In the genomic region with DNA sequence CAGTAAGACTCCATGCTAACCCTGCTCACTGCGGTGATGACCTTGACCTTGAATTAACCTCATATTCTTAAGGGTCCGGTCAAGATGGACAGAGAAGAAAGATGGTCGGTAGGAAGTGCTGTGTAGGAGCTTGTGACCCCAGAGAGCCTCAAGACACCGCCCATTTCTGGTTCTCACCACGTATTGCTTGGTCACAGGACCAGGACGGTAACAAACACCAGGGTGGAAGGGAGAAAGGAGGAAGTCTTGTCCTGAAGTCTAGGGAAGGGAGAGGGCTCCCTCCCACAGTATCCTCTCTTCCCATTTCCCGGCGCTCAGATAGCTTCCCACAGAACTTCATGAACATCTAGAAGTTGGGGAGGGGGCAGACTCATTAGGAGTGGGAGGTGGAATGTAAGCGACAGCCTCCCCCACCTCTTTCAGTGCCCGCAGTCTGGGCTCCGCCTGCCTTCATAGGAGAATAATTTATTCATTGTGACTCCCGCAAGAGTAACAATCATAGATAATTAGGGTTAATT, we compare ENCODE assay signal across 10 mouse cellular contexts. TPM values are rescaled to one million over a fixed set of nuclear protein-coding genes. Genes with fewer than 3 reads are reported as not detected.
DNase-seq lines count a peak whose midpoint lies in the region; ATAC-seq lines count a peak whose summit lies in the region.
"Had no signal": no experiment of that assay in that cellular context is flagged by ENCODE, and none has a peak within 500 bp of the region (broad histone marks: within the 10 kb centered on the region; RNA-seq: fewer than 3 reads in every experiment).

No protein-coding gene starts in this region.

- peaks cover 46% of the 10 kb centered on the region for H3K27me3 ChIP-seq in heart, embryonic 14.5 days (ENCODE audit: control insufficient read depth, insufficient read depth, low read length)
- peaks cover 29% of the 10 kb centered on the region for H3K27me3 ChIP-seq in hindbrain, embryonic 11.5 days (ENCODE audit: control insufficient read depth, insufficient read depth, low read length)
- H3K27me3 ChIP-seq in midbrain, embryonic 13.5 days = peaks cover 78% of the 10 kb centered on the region
- H3K27me3 ChIP-seq: CH12.LX had no signal

- no peaks in the 10 kb centered on the region for H3K9me3 ChIP-seq in heart, embryonic 14.5 days (ENCODE audit: control insufficient read depth, low read length)
- H3K9me3 ChIP-seq in hindbrain, embryonic 11.5 days (ENCODE audit: control insufficient read depth, low read length) = no peaks in the 10 kb centered on the region
- H3K9me3 ChIP-seq in midbrain, embryonic 13.5 days = no peaks in the 10 kb centered on the region

- no peaks in the 10 kb centered on the region for H3K36me3 ChIP-seq in heart, embryonic 14.5 days (ENCODE audit: control insufficient read depth, insufficient read depth, low read length)
- H3K36me3 ChIP-seq in hindbrain, embryonic 11.5 days (ENCODE audit: control insufficient read depth, insufficient read depth, low read length) = no peaks in the 10 kb centered on the region
- no peaks in the 10 kb centered on the region for H3K36me3 ChIP-seq in midbrain, embryonic 13.5 days

- H3K27ac ChIP-seq in heart, embryonic 14.5 days (replicated peaks in 1 of 2; ENCODE audit: control insufficient read depth in 1 of 2, insufficient read depth in 1 of 2, low read depth in 2 of 2, low read length in 2 of 2) = no peak overlapping the region
- H3K27ac ChIP-seq in hindbrain, embryonic 11.5 days (ENCODE audit: low read depth, low read length) = no peak overlapping the region
- no peak overlapping the region for H3K27ac ChIP-seq in midbrain, embryonic 13.5 days

- intact Hi-C loops in heart, postnatal 14 days (cut with DNase I) = no loop called here
- intact Hi-C loops in gastrocnemius, postnatal 14 days (cut with DNase I; ENCODE audit: low total_unique reads) = no loop called here

- ATAC-seq in heart, embryonic 14.5 days (ENCODE audit: insufficient number of reproducible peaks, insufficient read depth, low FRiP score, low read depth) = no peak
- no peak for ATAC-seq in hindbrain, embryonic 11.5 days (ENCODE audit: low FRiP score)
- ATAC-seq in midbrain, embryonic 13.5 days = no peak

- peak overlapping the region; percentile 51 for H3K4me3 ChIP-seq in heart, embryonic 14.5 days (ENCODE audit: control insufficient read depth in 1 of 2, insufficient read depth in 1 of 2, low read depth in 1 of 2, low read length in 2 of 2)
- peak overlapping the region; percentile 44 for H3K4me3 ChIP-seq in hindbrain, embryonic 11.5 days (ENCODE audit: low read depth, low read length)
- H3K4me3 ChIP-seq in midbrain, embryonic 13.5 days (replicated peaks) = peak overlapping the region; percentile 51
- H3K4me3 ChIP-seq: erythroblast, embryonic 14.5 days had no signal

- peak overlapping the region; percentile 64 for H3K9ac ChIP-seq in heart, embryonic 14.5 days (ENCODE audit: low read length)
- no peak overlapping the region for H3K9ac ChIP-seq in hindbrain, embryonic 11.5 days (ENCODE audit: low read depth, low read length)
- H3K9ac ChIP-seq in midbrain, embryonic 13.5 days (replicated peaks) = peak overlapping the region; percentile 67; the same call in 1 of the 2 replicates

- H3K4me2 ChIP-seq in heart, embryonic 14.5 days (ENCODE audit: low read length) = peak overlapping the region; percentile 84
- peak overlapping the region; percentile 61 for H3K4me2 ChIP-seq in hindbrain, embryonic 11.5 days (replicated peaks; ENCODE audit: low read depth, low read length)
- peak overlapping the region; percentile 69 for H3K4me2 ChIP-seq in midbrain, embryonic 13.5 days (replicated peaks)

- H3K4me1 ChIP-seq in heart, embryonic 14.5 days (ENCODE audit: control insufficient read depth in 2 of 2, insufficient read depth in 2 of 2, low read length in 2 of 2) = peaks cover 7 to 23% of the 10 kb centered on the region in 2 experiments
- peaks cover 7% of the 10 kb centered on the region; the same call in 1 of the 2 replicates for H3K4me1 ChIP-seq in hindbrain, embryonic 11.5 days (replicated peaks; ENCODE audit: control insufficient read depth, insufficient read depth, low read length)
- peaks cover 27% of the 10 kb centered on the region for H3K4me1 ChIP-seq in midbrain, embryonic 13.5 days (replicated peaks)

- DNase-seq in heart, postnatal 14 days = no peak
- peak; percentile 67 for DNase-seq in ZHBTc4 (ENCODE audit: low read depth, low spot score)
- DNase-seq in hindbrain, embryonic 11.5 days (ENCODE audit: low spot score) = peak; percentile 30
- no peak for DNase-seq in thymus, postnatal 14 days
- no peak for DNase-seq in gastrocnemius, postnatal 14 days
- no peak for DNase-seq in adipocyte (ENCODE audit: low spot score)

- WGBS in heart, embryonic 14.5 days = 9% methylated on average over 12 of the region's 12 CpGs
- WGBS in hindbrain, embryonic 11.5 days = 5% methylated on average over 12 of the region's 12 CpGs
- WGBS in midbrain, embryonic 13.5 days = 7% methylated on average over 12 of the region's 12 CpGs

RNA-seq across cellular contexts. Expression of gene Stac2, which starts 1.6 kb away (rescaled TPM):
- polyA plus RNA-seq in heart, embryonic 14.5 days (2014; fragmentation: Nextera tagmentation; extraction: Ambion mirVana) = 0.59 and 0.78 TPM in 2 replicates
- under 1 TPM; 0.27 to 0.43 TPM for total RNA-seq in heart, postnatal 14 days (2021)
- 1.4 and 1.8 TPM in 2 replicates for polyA plus RNA-seq in hindbrain, embryonic 11.5 days (2014; fragmentation: Nextera tagmentation; extraction: Ambion mirVana)
- polyA plus RNA-seq in midbrain, embryonic 13.5 days (2015; fragmentation: Nextera tagmentation; extraction: Ambion mirVana) = 1.6 and 1.7 TPM in 2 replicates
- total RNA-seq in gastrocnemius, postnatal 14 days (2021) = under 1 TPM; 0.07 to 0.29 TPM
- total RNA-seq: CH12.LX had no signal
- polyA plus RNA-seq: erythroblast, embryonic 14.5 days had no signal

RNA-seq across cellular contexts. Expression of gene Rpl19, which starts 25.2 kb away (rescaled TPM):
- polyA plus RNA-seq in heart, embryonic 14.5 days (2014; fragmentation: Nextera tagmentation; extraction: Ambion mirVana) = 721 and 767 TPM in 2 replicates
- 100 to 1,000 TPM; 538 to 580 TPM for total RNA-seq in heart, postnatal 14 days (2021)
- 970 and 990 TPM in 2 replicates for polyA plus RNA-seq in hindbrain, embryonic 11.5 days (2014; fragmentation: Nextera tagmentation; extraction: Ambion mirVana)
- polyA plus RNA-seq in midbrain, embryonic 13.5 days (2015; fragmentation: Nextera tagmentation; extraction: Ambion mirVana) = 699 and 710 TPM in 2 replicates
- total RNA-seq in gastrocnemius, postnatal 14 days (2021) = 100 to 1,000 TPM; 628 to 686 TPM

RNA-seq across cellular contexts. Expression of gene Cacnb1, which starts 28.8 kb away (rescaled TPM):
- polyA plus RNA-seq in heart, embryonic 14.5 days (2014; fragmentation: Nextera tagmentation; extraction: Ambion mirVana) = 7.1 and 7.9 TPM in 2 replicates
- 1 to 10 TPM; 5.5 to 6.9 TPM for total RNA-seq in heart, postnatal 14 days (2021)
- 13.1 and 18.3 TPM in 2 replicates for polyA plus RNA-seq in hindbrain, embryonic 11.5 days (2014; fragmentation: Nextera tagmentation; extraction: Ambion mirVana)
- 49.8 and 51.8 TPM in 2 replicates for polyA plus RNA-seq in midbrain, embryonic 13.5 days (2015; fragmentation: Nextera tagmentation; extraction: Ambion mirVana)
- 100 to 1,000 TPM; 281 to 311 TPM for total RNA-seq in gastrocnemius, postnatal 14 days (2021)

RNA-seq across cellular contexts. Expression of gene Arl5c, which starts 55.7 kb away (rescaled TPM):
- 3.2 and 4.0 TPM in 2 replicates for polyA plus RNA-seq in heart, embryonic 14.5 days (2014; fragmentation: Nextera tagmentation; extraction: Ambion mirVana)
- total RNA-seq in heart, postnatal 14 days (2021) = 1 to 10 TPM; 1.6 to 6.2 TPM
- polyA plus RNA-seq in hindbrain, embryonic 11.5 days (2014; fragmentation: Nextera tagmentation; extraction: Ambion mirVana) = 9.5 and 10.2 TPM in 2 replicates
- polyA plus RNA-seq in midbrain, embryonic 13.5 days (2015; fragmentation: Nextera tagmentation; extraction: Ambion mirVana) = 8.0 and 10.5 TPM in 2 replicates
- under 1 TPM; 0.64 to 0.75 TPM for total RNA-seq in gastrocnemius, postnatal 14 days (2021)
- polyA plus RNA-seq: erythroblast, embryonic 14.5 days had no signal

Comparison
In these comparisons a context has a peak if more than half of its experiments do, and no peak if none do; other contexts are left out.
1. DNase-seq: peak in ZHBTc4 (single experiment) and hindbrain, embryonic 11.5 days (single experiment); none in heart, postnatal 14 days (0 of 2), thymus, postnatal 14 days (single experiment), gastrocnemius, postnatal 14 days (single experiment) and adipocyte (single experiment).
2. Peak in every context shown above with its lines, with median percentiles within 50 percentile points of each other: H3K4me2 ChIP-seq and H3K4me3 ChIP-seq.